In genomic region chr2:166602948-166603347, GRCm38 (mm10) we compare ENCODE assay signal across 22 mouse cellular contexts.
DNase-seq lines count a peak whose midpoint lies in the region; TF ChIP-seq lines count a peak whose summit lies in the region.
"Had no signal": no experiment of that assay in that cellular context is flagged by ENCODE, and none has a peak within 500 bp of the region (broad histone marks: within the 10 kb centered on the region; RNA-seq: fewer than 3 reads in every experiment).

No protein-coding gene starts in this region.

- peak; percentile 82 for DNase-seq in heart, adult 11 months
- DNase-seq in heart, postnatal 14 days, result no peak
- peak; percentile 41 to 65 for DNase-seq in layer of hippocampus, adult 2 months (ENCODE audit: low spot score in 2 of 2)
- DNase-seq in layer of hippocampus, postnatal 10 days (ENCODE audit: low spot score in 2 of 2), result no peak
- DNase-seq in right cerebral cortex, adult 2 months (ENCODE audit: low spot score in 2 of 2), result peak; percentile 39 to 59
- DNase-seq in right cerebral cortex, postnatal 14 days, result no peak
- DNase-seq in thymus, adult 18-20 months, result no peak
- DNase-seq: adrenal gland, postnatal 10 days; adrenal gland, postnatal 36 days; B cell, adult 2 months; cerebellum, adult 11 months; cerebellum, adult 2 months; cerebellum, adult 9-11 months; cerebellum, postnatal 25 days; forebrain, postnatal 0 days; gastrocnemius, postnatal 10 days; gastrocnemius, postnatal 36 days; heart, postnatal 36 days had no signal

- TF ChIP-seq CTCF in layer of hippocampus, adult 2 months (conservative IDR thresholded peaks at IDR 0.05), result no peak

- H3K4me3 ChIP-seq in layer of hippocampus, adult 2 months, result no peak overlapping the region
- H3K4me3 ChIP-seq: embryonic facial prominence, embryonic 12.5 days; embryonic facial prominence, embryonic 15.5 days; hindbrain, embryonic 10.5 days; hindbrain, embryonic 13.5 days had no signal

- no peak overlapping the region for H3K27ac ChIP-seq in layer of hippocampus, adult 2 months
- H3K27ac ChIP-seq: embryonic facial prominence, embryonic 12.5 days; embryonic facial prominence, embryonic 15.5 days; hindbrain, embryonic 10.5 days; hindbrain, embryonic 13.5 days had no signal

- intact Hi-C loops in heart, postnatal 14 days (cut with DNase I), result no loop called here

Comparison
In these comparisons a context has a peak if more than half of its experiments do, and no peak if none do; other contexts are left out.
1. DNase-seq: peak in heart, adult 11 months (single experiment), layer of hippocampus, adult 2 months (2 of 2) and right cerebral cortex, adult 2 months (2 of 2); none in heart, postnatal 14 days (0 of 2), layer of hippocampus, postnatal 10 days (0 of 2), right cerebral cortex, postnatal 14 days (single experiment) and thymus, adult 18-20 months (0 of 2).